Comparison of ENCODE assay signal across 27 mouse cellular contexts in the genomic region with DNA sequence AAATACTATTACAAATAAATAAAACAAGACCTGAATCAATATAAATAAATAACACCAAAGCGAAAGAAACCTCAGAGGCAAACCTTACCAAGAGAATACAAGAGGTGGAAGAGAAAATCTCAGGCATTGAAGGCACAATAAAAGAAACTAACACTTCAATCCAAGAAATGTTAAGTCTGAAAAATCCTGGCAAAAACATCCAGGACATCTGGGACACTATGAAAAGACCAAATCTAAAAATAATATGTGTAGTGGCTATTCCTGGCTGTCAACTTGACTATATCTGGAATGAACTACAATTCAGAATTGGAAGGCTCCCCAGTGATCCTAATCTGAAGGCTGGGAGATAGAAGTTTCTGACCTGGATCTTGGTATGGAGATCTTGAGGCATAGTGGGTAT. TPM values are rescaled to one million over a fixed set of nuclear protein-coding genes. Genes with fewer than 3 reads are reported as not detected.
"Had no signal": no experiment of that assay in that cellular context is flagged by ENCODE, and none has a peak within 500 bp of the region (broad histone marks: within the 10 kb centered on the region; RNA-seq: fewer than 3 reads in every experiment).

No protein-coding gene starts in this region.

- H3K36me3 ChIP-seq: liver, embryonic 13.5 days; midbrain, embryonic 12.5 days; midbrain, embryonic 15.5 days; neural tube, embryonic 13.5 days had no signal

- ATAC-seq: midbrain, embryonic 15.5 days had no signal

- H3K27ac ChIP-seq: liver, embryonic 13.5 days; macrophage; midbrain, embryonic 12.5 days; midbrain, embryonic 15.5 days; neural tube, embryonic 13.5 days; stomach, postnatal 0 days had no signal

- DNase-seq: kidney, adult 18-20 months; kidney, adult 9 months; kidney, postnatal 14 days; kidney, postnatal 4 days; liver, embryonic 13.5 days; lung, adult 2 months; lung, postnatal 14 days; retina, postnatal 1 day; right cerebral cortex, postnatal 25 days; thymus, postnatal 25 days had no signal

- H3K4me1 ChIP-seq: liver, embryonic 13.5 days; midbrain, embryonic 12.5 days; midbrain, embryonic 15.5 days; neural tube, embryonic 13.5 days had no signal

- H3K27me3 ChIP-seq: liver, embryonic 13.5 days; midbrain, embryonic 12.5 days; midbrain, embryonic 15.5 days; neural tube, embryonic 13.5 days had no signal

- H3K4me3 ChIP-seq: liver, embryonic 13.5 days; midbrain, embryonic 12.5 days; midbrain, embryonic 15.5 days; neural tube, embryonic 13.5 days had no signal

- H3K9ac ChIP-seq: liver, embryonic 13.5 days; midbrain, embryonic 12.5 days; midbrain, embryonic 15.5 days; neural tube, embryonic 13.5 days had no signal

RNA-seq across cellular contexts. Expression of gene Gm5269, which starts 44.6 kb away (rescaled TPM):
- total RNA-seq: layer of hippocampus, adult 18-20 months; layer of hippocampus, postnatal 14 days; left cerebral cortex, adult 18-20 months; left cerebral cortex, postnatal 25 days; liver, adult 2 months; megakaryocyte, adult 5-6 weeks had no signal
- polyA plus RNA-seq: kidney, embryonic 16.5 days; limb, embryonic 11.5 days; limb, embryonic 14.5 days; liver, adult 2 months; liver, embryonic 13.5 days; lung, adult 2 months; lung, embryonic 16.5 days; macrophage; midbrain, embryonic 12.5 days; midbrain, embryonic 15.5 days; neural tube, embryonic 13.5 days; stomach, embryonic 14.5 days; stomach, postnatal 0 days; thymus, postnatal 0 days had no signal
